Mouse (Mus musculus): ENCODE results near the gene Tmem170b. TPM values are rescaled to one million over a fixed set of nuclear protein-coding genes. Genes with fewer than 3 reads are reported as not detected.
A peak's percentile ranks its signal among the peaks of the same experiment; 100 is the strongest.

Tmem170b gene
- polyA plus RNA-seq, 1 experiment from 2014 or later, result 7.2 TPM

DNA sequence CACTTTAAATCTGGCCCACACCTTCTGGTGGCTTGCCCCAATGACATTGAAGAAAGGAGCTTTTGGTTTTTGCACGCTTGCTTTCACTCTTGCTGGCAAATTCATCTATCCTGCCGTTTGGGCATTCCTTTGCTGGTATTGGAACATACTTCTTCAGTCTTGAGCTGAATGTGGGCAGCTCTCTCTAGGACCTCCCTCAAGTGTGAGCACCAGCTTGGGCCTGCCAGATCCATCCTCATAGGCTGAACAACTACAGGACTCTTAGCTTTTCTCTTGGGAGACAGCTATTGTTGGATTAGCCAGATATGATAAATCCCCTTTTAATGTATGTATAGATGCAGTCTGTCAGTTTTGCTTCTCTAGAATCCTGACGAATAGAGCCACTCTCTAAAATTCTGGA is 19.5 kb downstream of the Tmem170b start:
- H3K36me3 ChIP-seq, result no peaks in the 10 kb centered on the region
- 87% methylated on average over 3 of the region's 3 CpGs for WGBS
- no peak overlapping the region for H3K4me3 ChIP-seq
- H3K27me3 ChIP-seq (ENCODE audit: low read depth, poor library complexity, severe bottlenecking), result no peaks in the 10 kb centered on the region
- no peaks in the 10 kb centered on the region for H3K4me1 ChIP-seq
- H3K27ac ChIP-seq, result no peak overlapping the region
- H3K9me3 ChIP-seq (replicated peaks), result no peaks in the 10 kb centered on the region
- DNase-seq (ENCODE audit: low spot score), result no peak

DNA sequence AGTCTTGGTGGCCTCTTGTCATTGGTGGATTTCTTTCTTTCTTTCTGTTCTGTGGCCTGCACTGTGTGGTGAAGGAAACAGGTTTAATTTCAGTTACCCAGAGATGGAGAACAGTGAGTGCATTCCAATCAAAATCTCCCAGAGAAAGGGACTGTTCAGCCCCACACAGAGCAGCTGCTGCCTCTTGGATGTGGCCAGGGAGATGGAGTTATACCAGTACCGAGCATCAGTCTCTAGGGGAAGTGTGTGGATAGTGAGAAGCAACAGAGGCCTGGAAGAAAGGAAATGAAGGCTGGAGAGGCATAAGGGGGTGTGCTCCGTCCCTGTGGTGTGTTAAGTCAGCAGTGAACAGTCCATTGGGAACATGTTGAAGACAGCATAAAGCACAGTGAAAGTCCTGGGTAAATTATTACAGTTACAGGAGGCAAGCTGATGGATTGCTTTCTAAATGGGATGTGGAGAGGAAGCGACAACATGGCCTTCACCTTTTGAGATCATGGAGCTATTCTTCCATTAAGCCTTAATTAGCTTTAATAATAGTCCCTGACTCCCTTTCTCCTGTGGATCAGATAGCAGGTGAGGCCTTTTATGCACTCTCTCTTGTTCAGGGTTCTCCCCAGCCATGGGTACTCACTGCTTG is 21.7 kb downstream of the Tmem170b start:
- Histone ChIP-seq H3K27ac (no peak overlapping the region), H3K9me3 (replicated peaks) (no peaks in the 10 kb centered on the region), H3K36me3 (no peaks in the 10 kb centered on the region), H3K27me3 (ENCODE audit: low read depth, poor library complexity, severe bottlenecking) (no peaks in the 10 kb centered on the region), H3K4me1 (no peaks in the 10 kb centered on the region), H3K4me3 (no peak overlapping the region)
- WGBS, result 71% methylated on average over 3 of the region's 3 CpGs
- no peak for DNase-seq (ENCODE audit: low spot score)

DNA sequence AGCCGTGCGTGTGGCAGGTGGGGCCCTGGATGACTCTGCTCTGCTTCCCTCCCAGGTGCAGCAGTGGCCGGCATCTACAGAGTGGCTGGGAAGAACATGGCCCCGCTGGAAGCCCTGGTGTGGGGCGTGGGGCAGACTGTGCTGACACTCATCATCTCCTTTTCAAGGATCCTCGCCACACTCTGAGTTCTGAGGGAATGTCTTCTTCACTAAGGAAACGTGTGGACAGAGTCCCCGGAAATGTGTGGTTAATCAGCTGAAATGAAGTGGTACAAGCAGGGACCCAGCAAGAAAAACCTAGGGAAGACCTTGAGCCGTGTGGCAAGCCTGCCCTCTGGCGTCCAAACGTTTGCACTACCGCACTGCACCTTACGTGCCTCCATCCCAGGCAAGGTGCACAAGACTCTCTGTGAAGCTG is 28.7 kb downstream of the Tmem170b start:
- no peak overlapping the region for H3K4me3 ChIP-seq
- 25% methylated on average over 13 of the region's 13 CpGs for WGBS
- no peak overlapping the region for H3K27ac ChIP-seq
- H3K36me3 ChIP-seq, result no peaks in the 10 kb centered on the region
- no peaks in the 10 kb centered on the region for H3K9me3 ChIP-seq (replicated peaks)
- peak; percentile 75 for DNase-seq (ENCODE audit: low spot score)
- H3K27me3 ChIP-seq (ENCODE audit: low read depth, poor library complexity, severe bottlenecking), result no peaks in the 10 kb centered on the region
- 0 out of 2 replicates have a peak, but pooled peaks cover 3% of the 10 kb centered on the region for H3K4me1 ChIP-seq

DNA sequence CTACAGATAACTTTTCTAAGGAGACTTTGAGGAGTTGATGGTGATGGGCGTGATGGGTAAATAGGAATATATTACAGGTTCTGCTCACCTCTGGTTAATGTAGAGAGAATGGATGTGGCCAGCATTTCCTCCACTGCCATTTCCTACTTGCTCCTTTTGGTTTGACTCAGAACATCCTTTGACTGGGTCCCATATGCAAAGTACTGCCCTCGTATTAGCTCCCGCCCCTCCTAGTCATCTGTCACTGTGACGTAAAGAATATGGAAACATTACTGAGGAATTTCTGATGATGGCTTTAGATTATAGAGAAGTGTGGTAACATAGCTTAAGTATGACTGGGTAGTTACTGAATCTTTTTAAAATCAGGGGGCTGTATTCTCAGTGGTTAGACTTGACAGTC is 32.4 kb downstream of the Tmem170b start:
- WGBS, result 91% methylated on average over 4 of the region's 4 CpGs
- H3K4me3 ChIP-seq, result no peak overlapping the region
- no peaks in the 10 kb centered on the region for H3K27me3 ChIP-seq (ENCODE audit: low read depth, poor library complexity, severe bottlenecking)
- H3K4me1 ChIP-seq, result 0 out of 2 replicates have a peak, but pooled peaks cover 3% of the 10 kb centered on the region
- no peak for DNase-seq (ENCODE audit: low spot score)
- no peak overlapping the region for H3K27ac ChIP-seq
- H3K9me3 ChIP-seq (replicated peaks), result no peaks in the 10 kb centered on the region
- no peaks in the 10 kb centered on the region for H3K36me3 ChIP-seq

DNA sequence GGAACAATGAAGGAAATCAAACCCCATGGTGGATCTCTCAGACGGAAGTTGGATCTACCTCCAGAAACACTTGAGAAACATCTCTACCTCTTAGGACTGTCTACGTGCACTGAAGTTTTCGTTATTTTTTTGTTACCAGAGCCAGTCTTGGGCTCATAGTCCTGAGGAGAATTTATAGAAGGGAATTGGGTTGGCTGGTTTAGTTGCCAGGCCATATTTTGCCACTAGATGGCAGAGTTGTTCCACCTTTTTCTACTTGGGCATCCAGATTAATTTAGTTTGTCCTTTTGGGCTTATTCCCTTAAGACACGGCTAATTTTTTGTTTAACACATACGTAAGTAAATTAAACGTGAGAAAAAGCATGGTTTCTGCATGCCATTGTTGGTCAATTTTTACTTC is 37.1 kb downstream of the Tmem170b start:
- H3K4me3 ChIP-seq, result no peak overlapping the region
- peaks cover 10% of the 10 kb centered on the region; the same call in 1 of the 2 replicates for H3K4me1 ChIP-seq
- 31% methylated on average over 6 of the region's 6 CpGs for WGBS
- no peak overlapping the region for H3K27ac ChIP-seq
- no peaks in the 10 kb centered on the region for H3K9me3 ChIP-seq (replicated peaks)
- no peaks in the 10 kb centered on the region for H3K36me3 ChIP-seq
- DNase-seq (ENCODE audit: low spot score), result peak; percentile 58
- no peaks in the 10 kb centered on the region for H3K27me3 ChIP-seq (ENCODE audit: low read depth, poor library complexity, severe bottlenecking)

DNA sequence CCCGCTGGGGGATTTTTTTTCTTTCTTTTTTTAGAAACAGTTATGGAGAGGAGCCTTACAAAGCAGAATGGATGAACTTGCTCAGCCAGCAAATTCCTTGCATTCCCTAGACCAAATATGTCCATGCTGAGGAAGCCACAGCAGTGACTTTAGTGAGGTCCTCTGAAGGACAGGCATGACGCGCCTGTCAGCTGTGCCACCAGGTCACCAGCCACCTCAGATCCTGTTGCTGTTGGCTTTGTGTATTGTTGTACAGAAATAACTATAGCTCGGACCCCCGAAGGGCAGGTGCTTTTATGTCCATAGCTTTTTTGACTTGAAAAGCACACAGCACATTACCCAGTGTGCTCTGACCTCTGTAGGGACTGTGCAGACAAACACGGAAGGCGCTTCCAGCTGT is 38.1 kb downstream of the Tmem170b start:
- H3K4me3 ChIP-seq, result no peak overlapping the region
- H3K27ac ChIP-seq, result no peak overlapping the region
- no peaks in the 10 kb centered on the region for H3K36me3 ChIP-seq
- 86% methylated on average over 7 of the region's 7 CpGs for WGBS
- DNase-seq (ENCODE audit: low spot score), result no peak
- H3K9me3 ChIP-seq (replicated peaks), result no peaks in the 10 kb centered on the region
- H3K27me3 ChIP-seq (ENCODE audit: low read depth, poor library complexity, severe bottlenecking), result no peaks in the 10 kb centered on the region
- peaks cover 15% of the 10 kb centered on the region for H3K4me1 ChIP-seq

DNA sequence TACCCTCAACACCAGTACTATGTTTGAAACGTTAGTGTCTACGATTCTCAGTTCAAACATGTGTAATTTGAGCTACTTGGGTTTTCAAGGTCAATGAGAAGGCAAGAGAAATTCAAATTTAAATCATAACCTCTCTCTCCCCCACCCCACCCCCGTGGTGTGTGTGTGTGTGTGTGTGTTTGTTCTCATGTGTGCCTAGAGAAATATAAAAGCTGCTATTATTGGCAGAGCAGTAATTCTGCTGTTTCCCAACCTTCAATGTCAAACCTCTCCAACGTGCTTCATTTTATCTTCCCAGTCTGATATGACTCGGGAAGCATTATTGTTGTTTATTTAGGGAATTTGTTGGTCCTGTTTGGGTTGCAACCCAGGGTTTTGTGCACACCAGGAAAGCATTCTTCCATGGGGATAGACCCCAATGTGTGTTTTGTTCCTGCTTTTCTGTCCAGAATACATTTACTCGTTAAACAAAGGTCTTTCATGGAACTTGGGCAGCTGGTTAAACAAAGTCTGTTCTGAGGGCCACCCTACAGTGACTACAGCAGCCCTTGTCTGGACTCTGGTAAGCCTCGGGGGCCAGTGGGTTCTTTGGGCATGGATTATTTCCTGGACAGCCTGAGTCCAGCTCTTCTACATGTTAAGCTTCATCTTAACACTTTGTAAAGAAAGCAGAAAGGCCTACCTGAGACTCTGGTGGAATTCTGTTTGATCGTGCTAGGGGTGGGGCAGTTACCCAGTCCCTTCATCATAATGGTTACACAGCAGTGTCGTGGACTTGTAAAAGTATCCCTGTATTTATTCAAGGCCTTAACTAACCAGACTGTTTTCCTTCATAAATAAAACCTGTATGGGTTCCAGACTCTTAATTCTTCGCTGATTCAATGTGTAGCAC is 39.1 kb downstream of the Tmem170b start:
- Histone ChIP-seq H3K4me1 (peaks cover 20% of the 10 kb centered on the region), H3K4me3 (no peak overlapping the region), H3K27ac (no peak overlapping the region), H3K9me3 (replicated peaks) (no peaks in the 10 kb centered on the region), H3K27me3 (ENCODE audit: low read depth, poor library complexity, severe bottlenecking) (no peaks in the 10 kb centered on the region), H3K36me3 (no peaks in the 10 kb centered on the region)
- no peak for DNase-seq (ENCODE audit: low spot score)
- 81% methylated on average over 10 of the region's 10 CpGs for WGBS

DNA sequence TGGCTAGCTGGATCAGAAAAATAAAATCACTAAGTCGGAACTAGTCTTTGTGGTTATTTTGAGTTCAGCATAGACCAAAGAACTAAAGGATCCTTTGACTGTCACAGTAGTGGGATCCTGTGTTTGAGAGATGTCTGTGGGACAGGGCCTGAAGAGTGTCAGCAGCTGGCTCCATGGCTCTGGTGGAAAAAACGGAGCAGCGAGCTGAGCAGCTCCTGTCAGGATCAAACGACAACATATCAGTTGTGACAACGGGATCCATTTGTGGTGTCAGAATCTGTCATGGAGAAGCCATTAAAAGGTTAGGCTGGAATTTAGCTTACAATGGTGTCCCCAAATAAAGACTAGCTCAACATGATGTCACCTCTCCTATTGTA is 39.8 kb downstream of the Tmem170b start:
- no peak overlapping the region for H3K4me3 ChIP-seq
- H3K27me3 ChIP-seq (ENCODE audit: low read depth, poor library complexity, severe bottlenecking), result no peaks in the 10 kb centered on the region
- no peak overlapping the region for H3K27ac ChIP-seq
- WGBS, result 80% methylated on average over 5 of the region's 5 CpGs
- H3K9me3 ChIP-seq (replicated peaks), result no peaks in the 10 kb centered on the region
- no peak for DNase-seq (ENCODE audit: low spot score)
- H3K4me1 ChIP-seq, result peaks cover 20% of the 10 kb centered on the region
- H3K36me3 ChIP-seq, result no peaks in the 10 kb centered on the region

DNA sequence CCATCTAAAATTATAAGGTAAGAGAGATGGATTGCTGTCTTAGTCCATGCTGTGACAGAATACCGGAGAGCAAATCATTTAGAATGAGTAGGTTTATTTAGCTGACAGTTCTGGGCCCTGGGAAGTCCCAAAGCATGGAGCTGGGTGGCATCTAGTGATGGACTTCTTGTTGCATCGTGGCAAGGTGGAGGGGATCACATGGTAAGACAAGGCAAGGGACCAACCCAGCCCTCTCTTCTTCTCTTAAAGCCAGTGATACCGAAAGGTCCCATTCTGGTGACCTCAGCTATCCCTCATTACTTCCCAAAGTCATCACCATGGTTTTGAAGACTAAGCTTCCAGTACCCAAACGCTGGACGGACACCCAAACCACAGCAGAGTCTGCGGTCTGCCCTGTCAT is 42.3 kb downstream of the Tmem170b start:
- H3K9me3 ChIP-seq (replicated peaks), result no peaks in the 10 kb centered on the region

DNA sequence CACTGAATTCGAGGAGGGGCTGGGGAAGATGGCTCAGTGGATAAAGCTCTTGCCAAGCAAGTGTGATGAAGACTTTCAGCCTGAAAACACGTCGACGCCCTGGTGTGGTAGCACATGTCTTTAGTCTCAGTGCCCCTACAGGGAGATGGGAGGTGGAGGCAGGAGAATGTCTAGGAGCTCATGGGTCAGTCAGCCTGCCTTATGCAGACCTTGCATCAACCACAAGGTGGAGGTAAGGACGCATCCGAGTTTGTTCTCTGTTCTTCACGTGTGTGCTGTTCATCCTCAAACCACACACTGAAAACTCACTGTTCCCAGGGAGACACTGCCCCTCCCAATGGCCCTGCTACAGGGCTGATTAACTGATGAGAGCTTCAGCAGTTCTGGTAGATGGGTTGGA is 45.0 kb downstream of the Tmem170b start:
- 81% methylated on average over 7 of the region's 7 CpGs for WGBS
- no peak overlapping the region for H3K4me3 ChIP-seq
- H3K27ac ChIP-seq, result no peak overlapping the region

More for the DNA sequence above, 42.3 kb downstream of the Tmem170b start:
- peaks cover 20% of the 10 kb centered on the region for H3K4me1 ChIP-seq
- H3K36me3 ChIP-seq, result no peaks in the 10 kb centered on the region
- no peaks in the 10 kb centered on the region for H3K27me3 ChIP-seq (ENCODE audit: low read depth, poor library complexity, severe bottlenecking)
- DNase-seq (ENCODE audit: low spot score), result no peak
- no peak overlapping the region for H3K27ac ChIP-seq
- 86% methylated on average over 6 of the region's 6 CpGs for WGBS
- H3K4me3 ChIP-seq, result no peak overlapping the region

DNA sequence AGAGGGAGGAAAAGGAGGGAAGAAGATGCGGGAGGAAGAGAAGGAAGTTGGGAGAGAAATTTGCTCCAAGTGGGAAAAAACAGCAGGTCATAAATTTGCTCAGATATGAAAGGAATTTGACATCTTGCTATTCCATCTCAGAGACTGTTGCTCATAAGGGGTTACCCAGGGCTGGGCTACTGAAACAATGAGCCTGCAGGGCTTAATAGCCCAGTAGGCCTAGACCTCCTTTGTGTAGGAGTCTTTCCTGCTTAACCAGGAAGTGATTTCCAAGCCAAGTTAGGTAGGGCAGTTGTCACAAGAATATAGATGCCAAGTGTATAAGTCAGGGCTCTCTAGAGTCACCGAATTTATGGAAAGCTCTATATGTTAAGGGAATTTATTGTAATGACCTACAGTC is 48.1 kb downstream of the Tmem170b start:
- DNase-seq (ENCODE audit: low spot score), result no peak
- WGBS, result 93% methylated on average over 2 of the region's 2 CpGs

More for the DNA sequence above, 45.0 kb downstream of the Tmem170b start:
- Histone ChIP-seq H3K36me3 (no peaks in the 10 kb centered on the region), H3K9me3 (replicated peaks) (no peaks in the 10 kb centered on the region), H3K27me3 (ENCODE audit: low read depth, poor library complexity, severe bottlenecking) (no peaks in the 10 kb centered on the region), H3K4me1 (peaks cover 9% of the 10 kb centered on the region)
- DNase-seq (ENCODE audit: low spot score), result no peak

DNA sequence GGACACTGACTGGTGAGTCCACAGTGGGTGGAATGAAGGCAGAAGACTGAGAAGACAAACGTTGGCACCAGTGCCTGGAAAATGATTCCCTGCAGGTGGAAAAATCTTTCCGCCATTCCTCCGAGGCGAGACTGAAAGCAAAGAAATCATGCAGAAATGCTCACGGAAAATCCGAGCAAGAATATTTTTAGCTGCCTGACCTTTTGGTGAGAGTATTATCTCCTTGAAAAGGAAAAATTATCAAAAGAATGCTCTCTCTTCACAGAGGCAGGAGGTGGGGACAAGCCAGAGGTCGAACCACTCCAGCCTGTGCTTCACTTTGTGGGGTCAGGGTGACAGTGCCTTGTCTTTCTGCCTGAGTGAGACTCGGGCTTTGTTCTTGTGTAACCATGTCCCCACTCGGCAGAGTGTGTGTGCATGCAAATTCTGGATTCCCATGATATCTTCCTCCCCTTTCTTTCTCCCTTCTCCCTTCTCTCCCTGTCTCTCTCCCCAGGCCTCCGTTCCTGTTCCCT is 49.9 kb downstream of the Tmem170b start:
- no peak overlapping the region for H3K27ac ChIP-seq
- H3K4me3 ChIP-seq, result no peak overlapping the region
- no peaks in the 10 kb centered on the region for H3K9me3 ChIP-seq (replicated peaks)
- no peaks in the 10 kb centered on the region for H3K27me3 ChIP-seq (ENCODE audit: low read depth, poor library complexity, severe bottlenecking)
- WGBS, result 89% methylated on average over 10 of the region's 10 CpGs
- peaks cover 7% of the 10 kb centered on the region; the same call in 1 of the 2 replicates for H3K4me1 ChIP-seq
- H3K36me3 ChIP-seq, result no peaks in the 10 kb centered on the region
- DNase-seq (ENCODE audit: low spot score), result no peak

More for the DNA sequence above, 48.1 kb downstream of the Tmem170b start:
- Histone ChIP-seq H3K27ac (no peak overlapping the region), H3K36me3 (no peaks in the 10 kb centered on the region), H3K4me3 (no peak overlapping the region), H3K9me3 (replicated peaks) (no peaks in the 10 kb centered on the region), H3K4me1 (peaks cover 5% of the 10 kb centered on the region), H3K27me3 (ENCODE audit: low read depth, poor library complexity, severe bottlenecking) (no peaks in the 10 kb centered on the region)
